Mouse (Mus musculus): ENCODE measurements around the gene Dpp6.

DNA sequence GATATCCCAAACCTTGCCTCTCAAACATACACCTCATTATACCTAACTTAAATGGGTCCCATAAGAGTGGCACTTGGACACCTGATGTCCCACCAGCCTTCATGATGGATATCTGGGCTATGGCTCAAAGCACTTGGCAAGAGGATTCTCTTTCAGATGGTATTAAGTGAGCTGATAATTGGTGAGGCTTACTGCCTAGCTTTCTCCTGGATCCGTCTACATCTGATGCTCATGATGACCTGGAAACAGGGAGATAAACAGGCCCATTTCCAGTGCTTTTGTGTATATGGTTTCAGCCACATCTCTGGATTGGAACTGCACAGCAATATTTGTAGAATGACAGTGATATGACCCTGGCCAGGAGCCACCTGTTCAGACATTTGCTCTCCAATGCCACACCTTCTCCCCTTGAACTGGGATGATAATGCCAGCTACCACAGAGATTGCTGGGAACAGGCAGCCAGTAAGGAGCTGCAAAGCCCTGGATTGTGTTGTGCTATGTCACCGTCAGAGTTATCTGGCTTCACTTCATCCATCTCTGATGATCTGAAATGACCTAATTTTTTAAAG lies 317.5 kb downstream of the Dpp6 start:
- no peak for TF ChIP-seq CTCF (IDR thresholded peaks at IDR 0.05)
- no peak for TF ChIP-seq EP300 (IDR thresholded peaks at IDR 0.05; ENCODE audit: insufficient read depth, low read depth, low read length)
